Mouse (Mus musculus): Measurements from ENCODE around the gene Rbms3. TPM values are rescaled to one million over a fixed set of nuclear protein-coding genes. Genes with fewer than 3 reads are reported as not detected.

Rbms3 gene
- polyA plus RNA-seq, 1 experiment from 2014 or later = 75.1 TPM

- ATAC-seq = no peak
- Histone ChIP-seq H3K27ac (ENCODE audit: low read depth, low read length) (no peak overlapping the region), H3K27me3 (replicated peaks; ENCODE audit: control insufficient read depth, insufficient read depth, low read length) (no peaks in the 10 kb centered on the region), H3K4me1 (ENCODE audit: control insufficient read depth, insufficient read depth, low read depth, low read length) (no peaks in the 10 kb centered on the region), H3K4me3 (ENCODE audit: low read length) (no peak overlapping the region), H3K9me3 (ENCODE audit: control insufficient read depth, low read length) (no peaks in the 10 kb centered on the region), H3K36me3 (ENCODE audit: control insufficient read depth, insufficient read depth, low read length) (no peaks in the 10 kb centered on the region), H3K9ac (ENCODE audit: low read depth, low read length) (no peak overlapping the region), H3K4me2 (ENCODE audit: low read length) (no peak overlapping the region)
- 92% methylated on average over 1 of the region's 1 CpGs for WGBS
Measured at GRCm38 (mm10) chr9:116703119-116703518, 926.6 kb downstream of the Rbms3 start.

- no peaks in the 10 kb centered on the region for H3K36me3 ChIP-seq (ENCODE audit: control insufficient read depth, insufficient read depth, low read length)
- H3K4me2 ChIP-seq (ENCODE audit: low read length) = no peak overlapping the region
- ATAC-seq = no peak
- no peaks in the 10 kb centered on the region for H3K4me1 ChIP-seq (ENCODE audit: control insufficient read depth, insufficient read depth, low read depth, low read length)
- WGBS = 58% methylated on average over 1 of the region's 1 CpGs
- H3K9ac ChIP-seq (ENCODE audit: low read depth, low read length) = no peak overlapping the region
- H3K27ac ChIP-seq (ENCODE audit: low read depth, low read length) = no peak overlapping the region
- no peaks in the 10 kb centered on the region for H3K27me3 ChIP-seq (replicated peaks; ENCODE audit: control insufficient read depth, insufficient read depth, low read length)
- H3K4me3 ChIP-seq (ENCODE audit: low read length) = no peak overlapping the region
- H3K9me3 ChIP-seq (ENCODE audit: control insufficient read depth, low read length) = no peaks in the 10 kb centered on the region
Measured at GRCm38 (mm10) chr9:116702611-116703010, 927.1 kb downstream of the Rbms3 start.

GRCm38 (mm10) chr9:116701511-116702179 is 928.1 kb downstream of the Rbms3 start:
- H3K27me3 ChIP-seq (replicated peaks; ENCODE audit: control insufficient read depth, insufficient read depth, low read length) = no peaks in the 10 kb centered on the region
- H3K36me3 ChIP-seq (ENCODE audit: control insufficient read depth, insufficient read depth, low read length) = no peaks in the 10 kb centered on the region
- ATAC-seq = no peak
- no peak overlapping the region for H3K4me3 ChIP-seq (ENCODE audit: low read length)
- WGBS = 86% methylated on average over 11 of the region's 11 CpGs
- no peak overlapping the region for H3K4me2 ChIP-seq (ENCODE audit: low read length)
- no peaks in the 10 kb centered on the region for H3K9me3 ChIP-seq (ENCODE audit: control insufficient read depth, low read length)
- no peak overlapping the region for H3K27ac ChIP-seq (ENCODE audit: low read depth, low read length)
- H3K9ac ChIP-seq (ENCODE audit: low read depth, low read length) = no peak overlapping the region
- no peaks in the 10 kb centered on the region for H3K4me1 ChIP-seq (ENCODE audit: control insufficient read depth, insufficient read depth, low read depth, low read length)

- no peak for ATAC-seq
- Histone ChIP-seq H3K4me2 (ENCODE audit: low read length) (no peak overlapping the region), H3K9ac (ENCODE audit: low read depth, low read length) (no peak overlapping the region), H3K36me3 (ENCODE audit: control insufficient read depth, insufficient read depth, low read length) (no peaks in the 10 kb centered on the region), H3K4me3 (ENCODE audit: low read length) (no peak overlapping the region), H3K4me1 (ENCODE audit: control insufficient read depth, insufficient read depth, low read depth, low read length) (no peaks in the 10 kb centered on the region), H3K27ac (ENCODE audit: low read depth, low read length) (no peak overlapping the region), H3K27me3 (replicated peaks; ENCODE audit: control insufficient read depth, insufficient read depth, low read length) (no peaks in the 10 kb centered on the region), H3K9me3 (ENCODE audit: control insufficient read depth, low read length) (no peaks in the 10 kb centered on the region)
- WGBS = 81% methylated on average over 4 of the region's 4 CpGs
Measured at GRCm38 (mm10) chr9:116688615-116689014, 941.1 kb downstream of the Rbms3 start.

GRCm38 (mm10) chr9:116677142-116677541 is 952.6 kb downstream of the Rbms3 start:
- Histone ChIP-seq H3K27me3 (replicated peaks; ENCODE audit: control insufficient read depth, insufficient read depth, low read length) (no peaks in the 10 kb centered on the region), H3K4me3 (ENCODE audit: low read length) (no peak overlapping the region), H3K36me3 (ENCODE audit: control insufficient read depth, insufficient read depth, low read length) (no peaks in the 10 kb centered on the region), H3K4me2 (ENCODE audit: low read length) (no peak overlapping the region), H3K27ac (ENCODE audit: low read depth, low read length) (no peak overlapping the region), H3K9me3 (ENCODE audit: control insufficient read depth, low read length) (no peaks in the 10 kb centered on the region), H3K4me1 (ENCODE audit: control insufficient read depth, insufficient read depth, low read depth, low read length) (no peaks in the 10 kb centered on the region), H3K9ac (ENCODE audit: low read depth, low read length) (no peak overlapping the region)
- 81% methylated on average over 4 of the region's 4 CpGs for WGBS
- ATAC-seq = no peak

GRCm38 (mm10) chr9:116676445-116676844 is 953.3 kb downstream of the Rbms3 start:
- Histone ChIP-seq H3K27me3 (replicated peaks; ENCODE audit: control insufficient read depth, insufficient read depth, low read length) (no peaks in the 10 kb centered on the region), H3K9me3 (ENCODE audit: control insufficient read depth, low read length) (no peaks in the 10 kb centered on the region), H3K4me3 (ENCODE audit: low read length) (no peak overlapping the region), H3K9ac (ENCODE audit: low read depth, low read length) (no peak overlapping the region), H3K4me2 (ENCODE audit: low read length) (no peak overlapping the region), H3K27ac (ENCODE audit: low read depth, low read length) (no peak overlapping the region), H3K4me1 (ENCODE audit: control insufficient read depth, insufficient read depth, low read depth, low read length) (no peaks in the 10 kb centered on the region), H3K36me3 (ENCODE audit: control insufficient read depth, insufficient read depth, low read length) (no peaks in the 10 kb centered on the region)
- no peak for ATAC-seq
- WGBS = 54% methylated on average over 2 of the region's 2 CpGs

DNA sequence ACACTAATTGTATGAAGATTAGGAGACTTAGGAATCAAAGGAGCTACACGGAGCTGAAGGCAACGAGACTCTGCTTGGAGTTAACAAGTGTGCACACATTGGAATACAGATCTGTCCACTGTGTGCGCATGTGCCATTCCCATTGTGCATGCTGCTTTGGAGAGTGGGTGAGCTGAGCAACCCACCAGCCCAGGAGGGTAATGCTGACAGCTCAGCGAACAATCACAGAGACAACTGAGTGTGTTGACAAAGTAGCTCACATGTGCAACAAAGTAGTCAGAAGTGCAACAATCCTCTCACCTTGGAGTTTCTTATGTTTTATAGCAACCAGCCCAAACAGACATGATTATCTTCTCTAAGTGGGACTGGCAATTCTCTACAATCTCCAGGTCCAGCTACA is 955.5 kb downstream of the Rbms3 start:
- H3K9ac ChIP-seq (ENCODE audit: low read depth, low read length) = no peak overlapping the region

GRCm38 (mm10) chr9:116661026-116661425 is 968.7 kb downstream of the Rbms3 start:
- Histone ChIP-seq H3K4me2 (ENCODE audit: low read length) (no peak overlapping the region), H3K9ac (ENCODE audit: low read depth, low read length) (no peak overlapping the region), H3K27me3 (replicated peaks; ENCODE audit: control insufficient read depth, insufficient read depth, low read length) (no peaks in the 10 kb centered on the region), H3K27ac (ENCODE audit: low read depth, low read length) (no peak overlapping the region), H3K4me1 (ENCODE audit: control insufficient read depth, insufficient read depth, low read depth, low read length) (no peaks in the 10 kb centered on the region), H3K9me3 (ENCODE audit: control insufficient read depth, low read length) (no peaks in the 10 kb centered on the region), H3K4me3 (ENCODE audit: low read length) (no peak overlapping the region), H3K36me3 (ENCODE audit: control insufficient read depth, insufficient read depth, low read length) (no peaks in the 10 kb centered on the region)
- 83% methylated on average over 4 of the region's 4 CpGs for WGBS
- ATAC-seq = no peak

More for the DNA sequence above, 955.5 kb downstream of the Rbms3 start:
- no peaks in the 10 kb centered on the region for H3K36me3 ChIP-seq (ENCODE audit: control insufficient read depth, insufficient read depth, low read length)
- H3K27ac ChIP-seq (ENCODE audit: low read depth, low read length) = no peak overlapping the region
- no peaks in the 10 kb centered on the region for H3K9me3 ChIP-seq (ENCODE audit: control insufficient read depth, low read length)
- H3K4me3 ChIP-seq (ENCODE audit: low read length) = no peak overlapping the region
- H3K27me3 ChIP-seq (replicated peaks; ENCODE audit: control insufficient read depth, insufficient read depth, low read length) = no peaks in the 10 kb centered on the region
- WGBS = 75% methylated on average over 4 of the region's 4 CpGs
- ATAC-seq = no peak
- H3K4me2 ChIP-seq (ENCODE audit: low read length) = no peak overlapping the region
- no peaks in the 10 kb centered on the region for H3K4me1 ChIP-seq (ENCODE audit: control insufficient read depth, insufficient read depth, low read depth, low read length)

- H3K27me3 ChIP-seq (replicated peaks; ENCODE audit: control insufficient read depth, insufficient read depth, low read length) = no peaks in the 10 kb centered on the region
- no peak for ATAC-seq
- H3K9ac ChIP-seq (ENCODE audit: low read depth, low read length) = no peak overlapping the region
- 81% methylated on average over 1 of the region's 1 CpGs for WGBS
- H3K4me1 ChIP-seq (ENCODE audit: control insufficient read depth, insufficient read depth, low read depth, low read length) = no peaks in the 10 kb centered on the region
- H3K4me3 ChIP-seq (ENCODE audit: low read length) = no peak overlapping the region
- H3K9me3 ChIP-seq (ENCODE audit: control insufficient read depth, low read length) = no peaks in the 10 kb centered on the region
- no peak overlapping the region for H3K27ac ChIP-seq (ENCODE audit: low read depth, low read length)
- no peaks in the 10 kb centered on the region for H3K36me3 ChIP-seq (ENCODE audit: control insufficient read depth, insufficient read depth, low read length)
- H3K4me2 ChIP-seq (ENCODE audit: low read length) = no peak overlapping the region
Measured at GRCm38 (mm10) chr9:116659936-116660335, 969.8 kb downstream of the Rbms3 start.
